ENCODE assay signal across 21 mouse cellular contexts in the genomic region with DNA sequence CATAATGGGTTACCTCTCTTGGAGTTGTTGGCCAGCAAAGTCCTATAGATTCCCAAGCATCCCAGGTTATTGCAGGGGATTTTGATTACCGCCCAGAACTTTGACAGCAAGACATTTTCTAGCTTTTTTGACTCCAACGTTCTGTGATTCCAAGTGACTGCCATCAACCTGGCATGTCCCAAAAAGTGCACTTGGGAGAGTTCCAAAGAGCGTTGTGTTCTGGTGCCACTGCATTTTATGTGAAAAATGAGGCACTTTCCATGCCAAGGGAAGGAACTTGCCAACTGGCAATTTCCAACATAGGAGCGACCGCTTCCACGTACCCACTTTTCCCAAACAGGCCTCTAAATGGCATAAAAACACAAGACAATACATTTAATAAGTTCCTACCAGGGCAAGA. TPM values are rescaled to one million over a fixed set of nuclear protein-coding genes. Genes with fewer than 3 reads are reported as not detected.
DNase-seq lines count a peak whose midpoint lies in the region; ATAC-seq and TF ChIP-seq lines count a peak whose summit lies in the region.
"Had no signal": no experiment of that assay in that cellular context is flagged by ENCODE, and none has a peak within 500 bp of the region (broad histone marks: within the 10 kb centered on the region; RNA-seq: fewer than 3 reads in every experiment).

No protein-coding gene starts in this region.

- H3K27ac ChIP-seq in hindbrain, postnatal 0 days, result peak overlapping the region; percentile 20; the same call in 1 of the 2 replicates
- H3K27ac ChIP-seq in hindbrain, embryonic 10.5 days, result no peak overlapping the region
- H3K27ac ChIP-seq: embryonic facial prominence, embryonic 13.5 days; hindbrain, embryonic 14.5 days; limb, embryonic 12.5 days; liver, embryonic 13.5 days; lung, embryonic 15.5 days; midbrain, embryonic 13.5 days had no signal

- H3K36me3 ChIP-seq in hindbrain, postnatal 0 days (ENCODE audit: insufficient read depth, low read length), result no peaks in the 10 kb centered on the region
- H3K36me3 ChIP-seq in hindbrain, embryonic 10.5 days, result no peaks in the 10 kb centered on the region
- H3K36me3 ChIP-seq: embryonic facial prominence, embryonic 13.5 days; limb, embryonic 12.5 days; liver, embryonic 13.5 days; lung, embryonic 15.5 days; midbrain, embryonic 13.5 days had no signal

- H3K9ac ChIP-seq in hindbrain, postnatal 0 days (replicated peaks; ENCODE audit: low read length), result no peak overlapping the region
- H3K9ac ChIP-seq: embryonic facial prominence, embryonic 13.5 days; hindbrain, embryonic 14.5 days; limb, embryonic 12.5 days; liver, embryonic 13.5 days; lung, embryonic 15.5 days; midbrain, embryonic 13.5 days had no signal

- peaks cover 3% of the 10 kb centered on the region; the same call in 1 of the 2 replicates for H3K4me1 ChIP-seq in hindbrain, postnatal 0 days (ENCODE audit: insufficient read depth, low read length)
- H3K4me1 ChIP-seq in hindbrain, embryonic 10.5 days (replicated peaks), result no peaks in the 10 kb centered on the region
- H3K4me1 ChIP-seq: embryonic facial prominence, embryonic 13.5 days; limb, embryonic 12.5 days; liver, embryonic 13.5 days; lung, embryonic 15.5 days; midbrain, embryonic 13.5 days had no signal

- DNase-seq in adrenal gland, postnatal 14 days, result peak; percentile 12
- DNase-seq in adrenal gland, adult 2 months, result no peak
- peak; percentile 72 for DNase-seq in hindbrain, postnatal 0 days (ENCODE audit: low spot score)
- no peak for DNase-seq in hindbrain, embryonic 10.5 days (ENCODE audit: low spot score)
- peak; percentile 87 to 90 for DNase-seq in cerebellum, adult 18-20 months
- DNase-seq in cerebellum, postnatal 36 days, result peak; percentile 78 to 90
- DNase-seq in lung, postnatal 4 days, result no peak
- DNase-seq: gastrocnemius, postnatal 10 days; kidney, adult 18-20 months; kidney, postnatal 14 days; liver, embryonic 13.5 days; retina, postnatal 1 day had no signal

- H3K27me3 ChIP-seq in hindbrain, postnatal 0 days (ENCODE audit: insufficient read depth, low read length), result no peaks in the 10 kb centered on the region
- no peaks in the 10 kb centered on the region for H3K27me3 ChIP-seq in hindbrain, embryonic 10.5 days (ENCODE audit: insufficient read depth, poor library complexity, severe bottlenecking)
- H3K27me3 ChIP-seq: embryonic facial prominence, embryonic 13.5 days; limb, embryonic 12.5 days; liver, embryonic 13.5 days; lung, embryonic 15.5 days; midbrain, embryonic 13.5 days had no signal

- 55% methylated on average over 6 of the region's 6 CpGs for WGBS in hindbrain, postnatal 0 days
- WGBS in hindbrain, embryonic 10.5 days, result 93% methylated on average over 6 of the region's 6 CpGs

- no peak for TF ChIP-seq CTCF in hindbrain, postnatal 0 days (IDR thresholded peaks at IDR 0.05; ENCODE audit: low read depth)

- ATAC-seq in hindbrain, postnatal 0 days, result no peak
- ATAC-seq in erythroid progenitor cell, adult 5-6 weeks (replicated peaks; ENCODE audit: low FRiP score, poor library complexity, severe bottlenecking), result no peak
- ATAC-seq: midbrain, embryonic 13.5 days had no signal

- H3K4me2 ChIP-seq in hindbrain, postnatal 0 days (ENCODE audit: low read depth, low read length), result no peak overlapping the region
- H3K4me2 ChIP-seq: embryonic facial prominence, embryonic 13.5 days; hindbrain, embryonic 14.5 days; limb, embryonic 12.5 days; liver, embryonic 13.5 days; lung, embryonic 15.5 days; midbrain, embryonic 13.5 days had no signal

- no peak overlapping the region for H3K4me3 ChIP-seq in hindbrain, postnatal 0 days (ENCODE audit: low read length)
- no peak overlapping the region for H3K4me3 ChIP-seq in hindbrain, embryonic 10.5 days
- H3K4me3 ChIP-seq: embryonic facial prominence, embryonic 13.5 days; limb, embryonic 12.5 days; liver, embryonic 13.5 days; lung, embryonic 15.5 days; midbrain, embryonic 13.5 days had no signal

- no peaks in the 10 kb centered on the region for H3K9me3 ChIP-seq in hindbrain, postnatal 0 days (ENCODE audit: low read length)
- H3K9me3 ChIP-seq in hindbrain, embryonic 10.5 days, result no peaks in the 10 kb centered on the region
- H3K9me3 ChIP-seq: embryonic facial prominence, embryonic 13.5 days; limb, embryonic 12.5 days; liver, embryonic 13.5 days; lung, embryonic 15.5 days; midbrain, embryonic 13.5 days had no signal

RNA-seq across cellular contexts. Expression of a gene that starts 57.7 kb away (rescaled TPM):
- 1.8 and 2.9 TPM in 2 replicates for total RNA-seq in adrenal gland, postnatal 14 days (2021)
- total RNA-seq in adrenal gland, adult 2 months (2021), result 1 to 10 TPM; 3.2 to 3.6 TPM
- 0.29 TPM in 1 of 2 replicates, not detected in the other for polyA plus RNA-seq in adrenal gland, adult 2 months (2012; rRNA removed)
- total RNA-seq in hindbrain, postnatal 0 days (2014; rRNA removed), result 29.0 and 36.0 TPM in 2 replicates
- 18.1 and 20.0 TPM in 2 replicates for polyA plus RNA-seq in hindbrain, postnatal 0 days (2015; fragmentation: Nextera tagmentation; extraction: Ambion mirVana)
- polyA plus RNA-seq in hindbrain, embryonic 10.5 days (2016; fragmentation: Nextera tagmentation; extraction: Ambion mirVana), result 1.9 and 4.0 TPM in 2 replicates
- total RNA-seq in erythroid progenitor cell, adult 5-6 weeks (2015; ENCODE audit: low replicate concordance), result not detected in 2 replicates
- total RNA-seq in erythroid progenitor cell, adult 5-6 weeks (2017; ENCODE audit: low replicate concordance), result not detected in 2 replicates
- total RNA-seq: megakaryocyte progenitor cell, adult 5-6 weeks; MEL had no signal
- polyA plus RNA-seq: small intestine, adult 2 months had no signal

Comparison
In these comparisons a context has a peak if more than half of its experiments do, and no peak if none do; other contexts are left out.
1. DNase-seq: peak in adrenal gland, postnatal 14 days (single experiment), hindbrain, postnatal 0 days (single experiment), cerebellum, adult 18-20 months (2 of 2) and cerebellum, postnatal 36 days (2 of 2); none in adrenal gland, adult 2 months (single experiment), hindbrain, embryonic 10.5 days (single experiment) and lung, postnatal 4 days (0 of 2).